Mouse (Mus musculus) kidney, postnatal 0 days (tissue): Measurements from ENCODE around the gene Gm10392. TPM values are rescaled to one million over a fixed set of nuclear protein-coding genes. Genes with fewer than 3 reads are reported as not detected.
A peak's percentile ranks its signal among the peaks of the same experiment; 100 is the strongest.

Experiments
- ATAC-seq: fragments of 200-750 bp; cut with Nextera tagmentation; replicated peaks from 2 replicates; pipeline ENCODE4 v1.8.0; 2017; ENCODE audit warnings: low read depth, moderate number of reproducible peaks, moderate TSS enrichment, moderate library complexity; ENCODE audit not compliant: low FRiP score
- DNase-seq: peaks from one replicate; pipeline ENCODE4 v3.0.0-alpha.2; 2016; ENCODE audit warnings: low spot score
- H3K27ac ChIP-seq: fragments of 300-500 bp; sonication (generic); 2 replicates; pipeline ENCODE4 v1.5.1; 2014; ENCODE audit warnings: mild to moderate bottlenecking
- H3K27me3 ChIP-seq: fragments of 300-500 bp; sonication (generic); 2 replicates; pipeline ENCODE4 v1.6.1; 2014; ENCODE audit warnings: low read length, mixed read lengths; ENCODE audit not compliant: insufficient read depth
- H3K36me3 ChIP-seq: fragments of 300-500 bp; sonication (generic); 2 replicates; pipeline ENCODE4 v1.6.1; 2014; ENCODE audit warnings: low read length, mixed read lengths; ENCODE audit not compliant: insufficient read depth
- H3K4me1 ChIP-seq: fragments of 300-500 bp; sonication (generic); replicated peaks from 2 replicates; pipeline ENCODE4 v1.6.1; 2014; ENCODE audit warnings: antibody characterized with exemption, low read length, mixed read lengths; ENCODE audit not compliant: insufficient read depth
- H3K4me2 ChIP-seq: fragments of 300-500 bp; sonication (generic); 2 replicates; pipeline ENCODE4 v1.6.1; 2014; ENCODE audit warnings: mild to moderate bottlenecking, low read length, moderate library complexity, mixed read lengths
- H3K4me3 ChIP-seq: fragments of 300-500 bp; sonication (generic); replicated peaks from 2 replicates; pipeline ENCODE4 v1.5.1; 2014; ENCODE audit warnings: low read depth, low read length
- H3K9ac ChIP-seq: fragments of 300-500 bp; sonication (generic); 2 replicates; pipeline ENCODE4 v1.6.1; 2014; ENCODE audit warnings: low read depth, low read length
- H3K9me3 ChIP-seq: fragments of 300-500 bp; sonication (generic); replicated peaks from 2 replicates; pipeline ENCODE4 v1.6.1; 2016; ENCODE audit warnings: low read length, inconsistent platforms, mixed read lengths
- CTCF ChIP-seq: IDR thresholded peaks from 2 replicates; pipeline ENCODE4 v1.5.1; 2016; ENCODE audit warnings: antibody characterized with exemption, low read depth, mild to moderate bottlenecking, moderate library complexity
- WGBS: fragments of 180-500 bp; shearing (Covaris S2); extraction: QIAGEN DNeasy Blood & Tissue Kit; methylation state at CpG from one replicate; pipeline ENCODE4 v1.1.7; 2014; 5-methylcytosine and 5-hydroxymethylcytosine counted together
- polyA plus RNA-seq: library from polyadenylated mRNA; unstranded; fragments of >200 nt; fragmentation: Nextera tagmentation; extraction: Ambion mirVana; gene quantifications from 2 replicates; pipeline ENCODE4 v1.2.1, GENCODE M21; 2015

Gene Gm10392
- polyA plus RNA-seq, 1 experiment from 2014 or later, result not detected

DNA sequence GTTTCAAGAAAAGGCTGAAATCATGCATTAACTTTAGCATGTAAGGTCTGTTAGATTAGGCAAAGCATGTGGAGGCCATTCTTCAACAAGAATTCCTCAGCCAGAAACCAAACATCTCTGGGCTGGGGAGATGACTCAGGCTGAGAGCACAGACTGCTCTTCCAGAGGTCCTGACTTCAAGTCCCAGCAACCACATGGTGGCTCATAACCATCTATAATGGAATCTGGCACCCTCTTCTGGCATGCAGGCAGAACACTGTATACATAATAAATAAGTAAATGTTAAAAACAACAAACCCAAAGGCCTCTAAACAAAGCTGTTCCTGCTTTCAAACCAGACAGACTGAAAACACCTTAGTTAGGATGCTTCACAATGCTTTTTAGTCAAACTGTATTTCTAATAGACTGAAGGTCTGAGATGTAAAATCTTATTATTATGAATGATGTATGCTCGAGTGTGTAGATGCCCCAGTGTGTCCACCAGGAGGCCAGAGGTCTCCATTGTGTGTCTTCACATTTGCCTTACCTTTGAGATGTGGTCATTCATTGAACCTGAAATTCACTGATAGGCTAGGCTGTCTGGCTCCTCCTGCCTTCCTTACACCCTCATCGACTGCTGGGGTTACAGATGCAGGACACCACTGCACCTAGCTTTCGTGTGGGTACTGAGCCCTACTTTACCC lies 6.9 kb upstream of the Gm10392 start:
- peak; percentile 21; the same call in 1 of the 2 replicates for TF ChIP-seq CTCF
- H3K4me1 ChIP-seq, result no peaks in the 10 kb centered on the region
- no peak overlapping the region for H3K4me3 ChIP-seq
- H3K36me3 ChIP-seq, result no peaks in the 10 kb centered on the region
- DNase-seq (no peak), ATAC-seq (no peak)
- H3K4me2 ChIP-seq, result no peak overlapping the region
- 72% methylated on average over 3 of the region's 3 CpGs for WGBS
- no peak overlapping the region for H3K9ac ChIP-seq
- no peak overlapping the region for H3K27ac ChIP-seq
- no peaks in the 10 kb centered on the region for H3K9me3 ChIP-seq
- no peaks in the 10 kb centered on the region for H3K27me3 ChIP-seq

DNA sequence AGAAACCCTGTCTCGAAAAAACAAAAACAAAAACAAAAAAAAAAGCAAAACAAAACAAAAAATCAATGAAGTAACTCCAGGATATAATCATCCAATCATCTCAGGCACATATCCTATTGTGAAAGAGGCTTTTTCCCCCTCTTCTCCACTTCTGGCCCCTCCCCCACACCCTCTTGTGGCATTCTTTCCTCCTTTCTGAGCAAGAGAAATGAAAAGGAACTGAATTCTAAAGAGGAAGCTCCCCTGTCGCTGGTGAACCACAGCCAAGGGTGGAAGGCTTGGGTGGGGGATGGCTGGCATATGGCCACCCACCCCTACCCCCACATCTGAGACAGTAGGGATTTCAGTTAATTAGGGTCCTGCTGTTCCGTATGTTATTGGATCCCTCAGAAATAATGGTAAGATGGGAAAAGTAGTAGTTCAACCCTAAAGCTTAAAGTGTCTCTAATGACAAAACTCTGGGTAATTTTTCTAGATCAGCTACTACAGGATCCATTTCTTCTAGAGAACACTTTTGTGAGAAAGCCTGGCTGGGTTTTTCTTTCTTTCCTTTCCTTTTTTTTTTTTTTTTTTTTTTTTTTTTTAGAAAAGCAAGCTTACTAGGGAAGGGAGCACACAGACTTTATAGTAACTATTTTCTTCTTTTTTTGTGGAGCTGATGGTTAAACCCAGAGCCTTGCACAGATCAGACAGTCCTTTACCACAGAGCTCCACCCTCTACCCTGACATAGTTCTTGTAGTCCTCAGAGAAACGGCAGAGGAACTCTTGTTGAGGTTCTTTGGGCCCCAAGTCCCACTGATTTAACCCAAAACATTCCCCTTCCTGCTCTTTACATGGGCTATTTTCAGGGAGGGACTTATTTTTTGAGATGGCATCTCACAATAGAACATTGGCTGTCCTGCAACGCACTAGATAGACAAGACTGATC lies 1.9 kb upstream of the Gm10392 start:
- DNase-seq (no peak), ATAC-seq (no peak)
- no peak overlapping the region for H3K27ac ChIP-seq
- H3K9ac ChIP-seq, result no peak overlapping the region
- no peak for TF ChIP-seq CTCF
- no peaks in the 10 kb centered on the region for H3K27me3 ChIP-seq
- no peaks in the 10 kb centered on the region for H3K36me3 ChIP-seq
- no peak overlapping the region for H3K4me2 ChIP-seq
- H3K4me1 ChIP-seq, result peaks cover under 1% of the 10 kb centered on the region; the same call in 1 of the 2 replicates
- WGBS, result 54% methylated on average over 5 of the region's 5 CpGs
- no peaks in the 10 kb centered on the region for H3K9me3 ChIP-seq
- no peak overlapping the region for H3K4me3 ChIP-seq

DNA sequence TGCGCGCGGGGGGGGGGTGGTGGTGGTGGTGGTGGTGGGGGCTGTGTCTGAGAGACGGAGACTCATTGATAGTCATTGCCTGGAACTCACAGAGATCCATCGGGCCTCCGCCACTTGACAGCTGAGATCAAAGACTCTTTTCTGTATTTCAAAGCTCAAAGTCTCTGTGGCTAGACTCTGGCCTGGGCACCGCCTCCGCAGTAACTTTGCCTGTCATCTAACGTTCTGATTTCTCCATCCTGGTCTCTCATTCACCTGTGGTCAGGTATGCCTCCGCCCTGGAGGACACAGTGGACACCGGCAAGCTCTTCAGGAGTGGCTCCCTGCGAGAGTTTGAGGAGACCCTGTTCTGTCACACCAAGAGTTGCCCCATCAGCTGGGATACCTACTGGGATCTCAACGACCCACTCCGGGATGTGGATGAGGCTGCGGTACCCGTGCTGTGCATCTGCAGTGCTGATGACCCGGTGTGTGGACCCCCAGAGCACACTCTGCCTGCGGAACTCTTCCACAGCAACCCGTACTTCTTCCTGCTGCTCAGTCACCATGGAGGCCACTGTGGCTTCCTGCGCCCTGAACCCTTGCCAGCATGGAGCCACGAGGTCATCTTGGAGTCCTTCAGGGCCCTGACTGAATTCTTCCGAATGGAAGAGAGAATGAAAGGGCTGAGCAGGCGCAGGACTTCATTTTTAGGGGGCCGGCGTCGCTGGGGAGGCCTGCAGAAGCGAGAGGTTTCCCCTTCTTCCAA lies 773 bp downstream of the Gm10392 start:
- Histone ChIP-seq H3K9ac (no peak overlapping the region), H3K36me3 (no peaks in the 10 kb centered on the region), H3K27me3 (no peaks in the 10 kb centered on the region), H3K9me3 (no peaks in the 10 kb centered on the region), H3K4me3 (no peak overlapping the region), H3K27ac (no peak overlapping the region), H3K4me2 (no peak overlapping the region), H3K4me1 (peaks cover 18% of the 10 kb centered on the region)
- no peak for DNase-seq
- WGBS, result 75% methylated on average over 27 of the region's 27 CpGs
- no peak for ATAC-seq
- no peak for TF ChIP-seq CTCF

DNA sequence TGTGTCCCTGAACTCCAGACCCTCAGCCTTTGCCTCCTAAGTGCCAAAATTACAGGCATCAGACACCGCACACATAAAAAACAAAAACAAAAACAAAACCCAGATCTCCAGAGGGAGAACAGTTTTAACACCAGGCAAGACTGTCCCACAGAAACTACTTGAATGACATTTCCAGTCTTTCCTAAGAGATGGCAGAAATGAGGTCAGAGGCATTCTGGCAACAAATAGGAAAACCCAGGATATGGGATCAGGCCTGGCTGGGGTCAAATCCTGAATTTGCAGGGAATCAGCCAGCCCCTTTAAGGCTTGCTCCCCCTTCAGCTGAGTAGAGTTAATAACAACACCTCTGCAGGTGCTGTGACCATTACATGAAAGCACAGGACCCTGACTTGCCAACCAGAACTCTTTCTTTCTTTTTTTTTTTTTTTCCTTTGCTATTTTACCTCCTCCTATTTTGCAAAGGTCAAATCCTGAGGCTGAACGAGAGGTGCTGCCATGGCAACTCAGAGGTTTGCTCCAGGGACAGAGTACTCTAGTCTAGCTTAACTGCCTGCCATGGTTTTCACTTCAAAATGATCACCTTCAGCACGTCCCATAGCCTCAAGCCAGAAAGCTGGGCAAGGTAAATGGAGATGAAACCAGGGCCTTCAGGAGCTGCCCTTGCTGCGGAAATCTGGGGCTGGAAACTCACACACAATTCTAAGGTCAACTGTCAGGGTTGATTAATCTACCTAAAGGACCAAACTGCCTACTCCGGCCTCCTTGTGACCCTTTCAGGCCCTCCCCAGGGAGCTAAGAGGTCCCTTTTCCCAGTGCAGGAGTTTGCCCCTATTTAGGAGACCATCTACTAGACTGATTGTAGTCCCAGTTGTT lies 2.2 kb downstream of the Gm10392 start:
- WGBS, result 62% methylated on average over 5 of the region's 5 CpGs
- Histone ChIP-seq H3K4me3 (no peak overlapping the region), H3K36me3 (no peaks in the 10 kb centered on the region), H3K27ac (no peak overlapping the region), H3K27me3 (no peaks in the 10 kb centered on the region), H3K9ac (no peak overlapping the region), H3K9me3 (no peaks in the 10 kb centered on the region), H3K4me1 (peaks cover 22% of the 10 kb centered on the region), H3K4me2 (no peak overlapping the region)
- no peak; the same call in 1 of the 2 replicates for TF ChIP-seq CTCF
- DNase-seq, result no peak
- no peak for ATAC-seq

DNA sequence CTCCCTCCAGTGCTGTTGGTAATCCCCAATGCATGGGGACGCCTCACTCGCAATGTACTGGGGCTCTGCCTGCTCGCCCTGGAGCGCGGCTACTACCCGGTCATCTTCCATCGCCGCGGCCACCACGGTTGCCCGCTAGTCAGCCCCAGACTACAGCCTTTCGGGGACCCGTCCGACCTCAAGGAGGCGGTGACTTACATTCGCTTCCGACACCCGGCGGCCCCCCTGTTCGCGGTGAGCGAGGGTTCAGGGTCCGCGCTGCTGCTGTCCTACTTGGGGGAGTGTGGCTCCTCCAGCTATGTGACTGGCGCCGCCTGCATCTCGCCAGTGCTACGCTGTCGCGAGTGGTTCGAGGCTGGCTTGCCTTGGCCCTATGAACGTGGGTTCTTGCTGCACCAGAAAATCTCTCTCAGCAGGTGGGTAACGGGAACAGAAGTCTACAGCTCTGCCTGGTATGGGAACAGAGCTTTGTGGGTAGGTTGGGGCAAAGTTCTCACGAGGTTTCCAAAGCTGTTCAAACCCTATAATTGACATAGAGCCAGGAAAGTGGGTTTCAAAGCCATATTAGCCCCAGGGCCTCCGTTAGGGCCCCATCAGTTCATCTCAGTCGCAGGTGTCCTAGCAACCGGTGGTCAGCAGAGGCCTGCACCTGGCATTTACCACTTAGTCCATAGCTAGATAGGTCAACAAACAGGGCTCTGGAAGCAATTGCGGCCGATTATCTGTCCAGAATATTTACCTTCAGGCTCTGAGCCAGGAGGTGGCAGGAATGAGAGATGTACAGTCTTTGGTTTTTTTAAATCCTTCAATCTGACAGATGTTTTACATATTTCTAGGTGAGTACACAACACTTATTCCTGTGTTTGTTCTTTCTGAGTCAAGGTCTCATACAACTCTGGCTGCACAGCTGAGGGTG lies 3.1 kb downstream of the Gm10392 start, which contains the start of gene Trp53i13:
Gene Trp53i13 (minus strand): TSS at position 344 of the 916 bp plus-strand sequence.
- ATAC-seq (no peak), DNase-seq (no peak)
- peak within 1 kb of the TSS; percentile 91 for H3K4me2 ChIP-seq
- no peaks in the 10 kb centered on the region for H3K36me3 ChIP-seq
- peaks cover 22% of the 10 kb centered on the region for H3K4me1 ChIP-seq
- no peaks in the 10 kb centered on the region for H3K27me3 ChIP-seq
- 0 out of 2 replicates have a peak within 1 kb of the TSS, but pooled peaks have one; percentile 13 for H3K27ac ChIP-seq
- H3K9me3 ChIP-seq, result no peaks in the 10 kb centered on the region
- H3K9ac ChIP-seq, result peak within 1 kb of the TSS; percentile 50
- WGBS, result 10% methylated on average over 39 of the region's 39 CpGs
- no peak for TF ChIP-seq CTCF
- H3K4me3 ChIP-seq, result peak within 1 kb of the TSS; percentile 43
